Mouse (Mus musculus) liver, adult 2 months (tissue): Measurements from ENCODE around the gene Olfr403.

ENCODE experiments used
- CTCF ChIP-seq: fragments of 200-500 bp; IDR thresholded peaks from 2 replicates; pipeline ENCODE4 v1.5.1; 2011; ENCODE audit warnings: low read depth, low read length, control low read depth
- POLR2A ChIP-seq: fragments of 200-500 bp; IDR thresholded peaks from 2 replicates; pipeline ENCODE4 v1.6.1; 2011; ENCODE audit warnings: low read length, control low read depth; ENCODE audit not compliant: insufficient read depth; ENCODE audit errors: extremely low read depth

- TF ChIP-seq CTCF = no peak
- no peak for TF ChIP-seq POLR2A
Observed at GRCm38 (mm10) chr11:74145866-74146265, 40.2 kb upstream of the Olfr403 start.
